In the genomic region with DNA sequence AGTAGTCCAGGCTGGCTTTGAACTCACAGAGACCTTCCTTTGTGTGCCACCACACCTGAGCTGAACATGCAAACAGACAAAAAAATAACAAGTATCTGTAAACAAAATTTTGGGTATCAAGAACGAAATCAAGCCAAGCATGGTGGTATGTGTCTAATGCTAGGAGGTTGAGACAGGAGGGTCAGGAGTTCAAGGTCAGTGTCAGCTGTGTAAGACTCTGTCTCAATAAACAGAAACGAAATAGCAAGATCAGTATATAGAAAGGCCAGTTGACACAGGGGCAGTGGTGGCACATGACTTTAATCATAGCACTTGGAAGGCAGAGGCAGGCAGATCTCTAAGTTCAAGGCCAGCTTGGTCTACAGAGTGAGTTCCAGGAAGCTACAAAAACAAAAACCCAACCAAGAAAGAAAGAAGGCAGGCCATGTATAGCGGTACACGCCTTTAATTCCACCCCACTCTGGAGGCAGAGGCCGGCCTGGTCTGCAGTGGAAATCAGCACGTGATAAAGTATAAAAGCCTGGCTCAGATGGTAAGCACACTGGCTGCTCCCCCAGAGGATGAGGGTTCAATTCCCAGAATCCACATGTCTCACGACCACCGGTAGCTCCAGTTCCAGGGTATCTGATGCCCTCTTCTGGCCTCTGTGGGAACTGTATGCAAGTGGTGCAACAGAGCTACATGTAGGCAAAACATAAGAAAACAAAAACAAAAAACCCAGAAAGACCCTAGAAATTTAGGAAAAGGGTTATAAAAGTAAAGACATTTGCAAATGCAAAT, we compare ENCODE assay signal across 11 mouse cellular contexts. TPM values are rescaled to one million over a fixed set of nuclear protein-coding genes. Genes with fewer than 3 reads are reported as not detected.
DNase-seq lines count a peak whose midpoint lies in the region; ATAC-seq and TF ChIP-seq lines count a peak whose summit lies in the region.
"Had no signal": no experiment of that assay in that cellular context is flagged by ENCODE, and none has a peak within 500 bp of the region (broad histone marks: within the 10 kb centered on the region; RNA-seq: fewer than 3 reads in every experiment).

No protein-coding gene starts in this region.

- in situ Hi-C loops in ES-E14 (cut with MboI; ENCODE audit: low sequenced_read_pairs in 2 of 2, unreplicated experiment in 2 of 2): loop anchor here in 1 of 2 experiments (10.0 kb wide), 1 partner anchor 234 kb away; the partner anchor contains the start of gene Dbt

- DNase-seq in heart, adult 2 months: peak; percentile 13 to 47
- no peak for DNase-seq in heart, postnatal 25 days (ENCODE audit: low spot score)
- peak; percentile 60 for DNase-seq in ES-E14 (ENCODE audit: low read depth, low spot score)
- peak; percentile 75 for DNase-seq in embryo, embryonic 10 days (ENCODE audit: low spot score)
- DNase-seq in heart, postnatal 36 days: peak; percentile 36 to 59
- DNase-seq in limb, embryonic 11.5 days (ENCODE audit: low spot score): peak; percentile 77
- DNase-seq in naive thymus-derived CD4-positive, alpha-beta T cell, adult 2 months (ENCODE audit: low read depth): peak; percentile 34

- no peaks in the 10 kb centered on the region for H3K79me2 ChIP-seq in heart, adult 2 months (replicated peaks; ENCODE audit: control insufficient read depth, insufficient read depth, low read length)

- no peak for TF ChIP-seq POLR2A in heart, adult 2 months (IDR thresholded peaks at IDR 0.05; ENCODE audit: insufficient read depth, low read depth, low read length)

- H3K4me3 ChIP-seq in heart, adult 2 months: no peak overlapping the region
- H3K4me3 ChIP-seq in ES-E14 (ENCODE audit: insufficient read depth in 1 of 2, low read depth in 1 of 2, low read length in 2 of 2, poor library complexity in 1 of 2, severe bottlenecking in 1 of 2): no peak overlapping the region
- no peak overlapping the region for H3K4me3 ChIP-seq in limb, embryonic 11.5 days (ENCODE audit: low read depth, low read length)
- H3K4me3 ChIP-seq: embryonic facial prominence, embryonic 12.5 days; limb, embryonic 12.5 days; stomach, embryonic 15.5 days had no signal

- WGBS in heart, adult 2 months: 57% methylated on average over 8 of the region's 8 CpGs
- 60% methylated on average over 8 of the region's 8 CpGs for WGBS in limb, embryonic 11.5 days

- intact Hi-C loops in heart, adult 2 months (cut with DNase I): loop anchor here (5.0 kb wide), 1 partner anchor 416 kb away; no protein-coding TSS in a partner anchor
- intact Hi-C loops in heart, postnatal 25 days (cut with DNase I): loop anchor here (5.0 kb wide), 2 partner anchors 51 to 241 kb away; partner anchors contain the start of gene Rtca
- intact Hi-C loops in heart, postnatal 36 days (cut with DNase I): loop anchor here (2.0 to 10.0 kb wide), 3 partner anchors 50 to 416 kb away; partner anchors contain the start of gene Cdc14a

- ATAC-seq in limb, embryonic 11.5 days (ENCODE audit: insufficient number of reproducible peaks, low FRiP score, low TSS enrichment, low read depth): no peak
- no peak for ATAC-seq in activated CD4-positive, CD25-positive, alpha-beta regulatory T cell, adult 4 months

- peak; percentile 83 for TF ChIP-seq CTCF in heart, adult 2 months (IDR thresholded peaks at IDR 0.05)

- H3K4me1 ChIP-seq in heart, adult 2 months (ENCODE audit: control insufficient read depth, insufficient read depth, low read length): no peaks in the 10 kb centered on the region; the same call in 1 of the 2 replicates
- H3K4me1 ChIP-seq in ES-E14 (ENCODE audit: control insufficient read depth in 2 of 2, insufficient read depth in 2 of 2, low read length in 2 of 2, poor library complexity in 1 of 2): 0 out of 4 replicates have a peak, but pooled peaks cover 0 to 1% of the 10 kb centered on the region in 2 experiments
- H3K4me1 ChIP-seq in limb, embryonic 11.5 days (ENCODE audit: control insufficient read depth, insufficient read depth, low read length): no peaks in the 10 kb centered on the region
- H3K4me1 ChIP-seq: embryonic facial prominence, embryonic 12.5 days; limb, embryonic 12.5 days; stomach, embryonic 15.5 days had no signal

- no peak overlapping the region for H3K27ac ChIP-seq in heart, adult 2 months
- H3K27ac ChIP-seq in ES-E14 (ENCODE audit: insufficient read depth, low read depth, low read length, poor library complexity, severe bottlenecking): peak overlapping the region; percentile 28
- H3K27ac ChIP-seq in limb, embryonic 11.5 days (replicated peaks; ENCODE audit: low read depth, low read length): no peak overlapping the region
- H3K27ac ChIP-seq: embryonic facial prominence, embryonic 12.5 days; limb, embryonic 12.5 days; stomach, embryonic 15.5 days had no signal

- no peaks in the 10 kb centered on the region for H3K36me3 ChIP-seq in heart, adult 2 months (ENCODE audit: control insufficient read depth, insufficient read depth, low read length)
- H3K36me3 ChIP-seq in ES-E14 (ENCODE audit: control insufficient read depth, insufficient read depth, low read length, poor library complexity, severe bottlenecking): peaks cover 5% of the 10 kb centered on the region
- no peaks in the 10 kb centered on the region for H3K36me3 ChIP-seq in limb, embryonic 11.5 days (ENCODE audit: control insufficient read depth, insufficient read depth, low read length)

- no peaks in the 10 kb centered on the region for H3K9me3 ChIP-seq in ES-E14 (ENCODE audit: control insufficient read depth, insufficient read depth, low read depth, low read length)
- H3K9me3 ChIP-seq in limb, embryonic 11.5 days (ENCODE audit: control insufficient read depth, low read length): no peaks in the 10 kb centered on the region
- H3K9me3 ChIP-seq: embryonic facial prominence, embryonic 12.5 days; limb, embryonic 12.5 days; stomach, embryonic 15.5 days had no signal

- H3K4me2 ChIP-seq in limb, embryonic 11.5 days (ENCODE audit: low read depth, severe bottlenecking): no peak overlapping the region
- H3K4me2 ChIP-seq: embryonic facial prominence, embryonic 12.5 days; limb, embryonic 12.5 days; stomach, embryonic 15.5 days had no signal

- no peak for TF ChIP-seq EP300 in heart, adult 2 months (IDR thresholded peaks at IDR 0.05; ENCODE audit: insufficient read depth, low read depth, low read length)

- no peak overlapping the region for H3K9ac ChIP-seq in heart, adult 2 months (ENCODE audit: low read depth, low read length)
- H3K9ac ChIP-seq in ES-E14 (ENCODE audit: insufficient read depth, low read depth, low read length, poor library complexity, severe bottlenecking): no peak overlapping the region
- H3K9ac ChIP-seq in limb, embryonic 11.5 days (ENCODE audit: low read length): no peak overlapping the region
- H3K9ac ChIP-seq: embryonic facial prominence, embryonic 12.5 days; limb, embryonic 12.5 days; stomach, embryonic 15.5 days had no signal

- H3K27me3 ChIP-seq in heart, adult 2 months (ENCODE audit: control insufficient read depth, insufficient read depth, low read length): no peaks in the 10 kb centered on the region
- no peaks in the 10 kb centered on the region for H3K27me3 ChIP-seq in limb, embryonic 11.5 days (ENCODE audit: control insufficient read depth, insufficient read depth, low read length)
- H3K27me3 ChIP-seq: embryonic facial prominence, embryonic 12.5 days; limb, embryonic 12.5 days; stomach, embryonic 15.5 days had no signal

TF ChIP-seq in ES-E14, 5 proteins besides CTCF, POLR2A, EP300 and RAD21:
- TF ChIP-seq MAFK (IDR thresholded peaks at IDR 0.05; ENCODE audit: insufficient read depth, low read depth, low read length) (no peak), ZC3H11A (IDR thresholded peaks at IDR 0.05; ENCODE audit: borderline replicate concordance, low read depth, low read length) (peak; percentile 69), CHD2 (IDR thresholded peaks at IDR 0.05; ENCODE audit: low read depth, low read length) (no peak), HCFC1 (IDR thresholded peaks at IDR 0.05; ENCODE audit: borderline replicate concordance, insufficient read depth, low read length) (no peak), ZNF384 (IDR thresholded peaks at IDR 0.05; ENCODE audit: low read depth, low read length) (no peak)

RNA-seq across cellular contexts. Expression of gene Slc35a3, which starts 36.0 kb away (rescaled TPM):
- 10 to 100 TPM; 10.7 to 11.2 TPM for total RNA-seq in heart, adult 2 months (2021)
- polyA plus RNA-seq in heart, adult 2 months (2012; rRNA removed): 5.7 and 10.2 TPM in 2 replicates
- total RNA-seq in heart, postnatal 25 days (2021): 10 to 100 TPM; 13.9 to 14.6 TPM
- 20.1 and 20.3 TPM in 2 replicates for total RNA-seq in ES-E14 (2012; rRNA removed)
- total RNA-seq in heart, postnatal 36 days (2021): 10 to 100 TPM; 12.8 to 15.3 TPM
- 6.8 and 8.5 TPM in 2 replicates for polyA plus RNA-seq in limb, embryonic 11.5 days (2014; fragmentation: Nextera tagmentation; extraction: Ambion mirVana)
- polyA plus RNA-seq in activated CD4-positive, CD25-positive, alpha-beta regulatory T cell, adult 4 months (2017; shearing (Covaris generic)): 1 to 10 TPM; 5.4 to 7.7 TPM

RNA-seq across cellular contexts. Expression of gene Agl, which starts 59.4 kb away (rescaled TPM):
- 100 to 1,000 TPM; 173 to 200 TPM for total RNA-seq in heart, adult 2 months (2021)
- polyA plus RNA-seq in heart, adult 2 months (2012; rRNA removed): 41.1 and 99.5 TPM in 2 replicates
- total RNA-seq in heart, postnatal 25 days (2021): 100 to 1,000 TPM; 199 to 210 TPM
- total RNA-seq in ES-E14 (2012; rRNA removed): 5.6 and 5.7 TPM in 2 replicates
- 100 to 1,000 TPM; 189 to 212 TPM for total RNA-seq in heart, postnatal 36 days (2021)
- 10.2 and 10.4 TPM in 2 replicates for polyA plus RNA-seq in limb, embryonic 11.5 days (2014; fragmentation: Nextera tagmentation; extraction: Ambion mirVana)
- 1 to 10 TPM; 1.8 to 2.6 TPM for polyA plus RNA-seq in activated CD4-positive, CD25-positive, alpha-beta regulatory T cell, adult 4 months (2017; shearing (Covaris generic))

Comparison
In these comparisons a context has a peak if more than half of its experiments do, and no peak if none do; other contexts are left out.
1. RNA of gene Agl, which starts 59.4 kb away (total RNA-seq): 189 to 212 TPM in heart, postnatal 36 days, 199 to 210 TPM in heart, postnatal 25 days and 173 to 200 TPM in heart, adult 2 months; 5.6 to 5.7 TPM in ES-E14; every median in the first group is over 10 times any median in the second.